Mouse (Mus musculus) neural tube, embryonic 11.5 days (tissue): Measurements from ENCODE around the gene Ap2a1. TPM values are rescaled to one million over a fixed set of nuclear protein-coding genes. Genes with fewer than 3 reads are reported as not detected.
A peak's percentile ranks its signal among the peaks of the same experiment; 100 is the strongest.
"Not testable (repeated sequence)": the region's sequence is repeated elsewhere in the genome, so short reads cannot be mapped to it uniquely, and the experiment has no call there.

Experiments used
- ATAC-seq: fragments of 200-750 bp; cut with Nextera tagmentation; 2 replicates; pipeline ENCODE4 v1.8.0; 2017; ENCODE audit warnings: moderate number of reproducible peaks, mild to moderate bottlenecking, moderate TSS enrichment, moderate library complexity; ENCODE audit not compliant: insufficient read depth, low FRiP score, low TSS enrichment
- DNase-seq: peaks from one replicate; pipeline ENCODE4 v3.0.0-alpha.2; 2015; ENCODE audit warnings: low spot score
- H3K27ac ChIP-seq: fragments of 300-500 bp; sonication (generic); 2 replicates; pipeline ENCODE4 v1.5.1; 2014; ENCODE audit warnings: low read depth, mild to moderate bottlenecking, low read length
- H3K27me3 ChIP-seq: fragments of 300-500 bp; sonication (generic); 2 replicates; pipeline ENCODE4 v1.6.1; 2014; ENCODE audit warnings: mild to moderate bottlenecking, low read length, mixed read lengths; ENCODE audit not compliant: control insufficient read depth, insufficient read depth
- H3K36me3 ChIP-seq: fragments of 300-500 bp; sonication (generic); 2 replicates; pipeline ENCODE4 v1.6.1; 2014; ENCODE audit warnings: mild to moderate bottlenecking, low read length, moderate library complexity, mixed read lengths; ENCODE audit not compliant: control insufficient read depth, insufficient read depth
- H3K4me1 ChIP-seq: fragments of 300-500 bp; sonication (generic); 2 replicates; pipeline ENCODE4 v1.6.1; 2014; ENCODE audit warnings: low read length, mixed read lengths; ENCODE audit not compliant: control insufficient read depth, insufficient read depth
- H3K4me2 ChIP-seq: fragments of 300-500 bp; sonication (generic); 2 replicates; pipeline ENCODE4 v1.6.1; 2014; ENCODE audit warnings: low read depth, mild to moderate bottlenecking, moderate library complexity
- H3K4me3 ChIP-seq: fragments of 300-500 bp; sonication (generic); 2 replicates; pipeline ENCODE4 v1.5.1; 2014; ENCODE audit warnings: low read depth, low read length
- H3K9ac ChIP-seq: fragments of 300-500 bp; sonication (generic); 2 replicates; pipeline ENCODE4 v1.6.1; 2014; ENCODE audit warnings: mild to moderate bottlenecking, low read length
- H3K9me3 ChIP-seq: fragments of 300-500 bp; sonication (generic); 2 replicates; pipeline ENCODE4 v1.6.1; 2016; ENCODE audit warnings: low read length; ENCODE audit not compliant: control insufficient read depth
- WGBS: fragments of 180-500 bp; shearing (Covaris S2); extraction: QIAGEN DNeasy Blood & Tissue Kit; methylation state at CpG from one replicate; pipeline ENCODE4 v1.1.7; 2014; 5-methylcytosine and 5-hydroxymethylcytosine counted together
- polyA plus RNA-seq: library from polyadenylated mRNA; unstranded; fragments of >200 nt; fragmentation: Nextera tagmentation; extraction: Ambion mirVana; gene quantifications from 2 replicates; pipeline ENCODE4 v1.2.1, GENCODE M21; 2014

Gene Ap2a1
- polyA plus RNA-seq, 1 experiment from 2014 or later = 92.5 TPM

GRCm38 (mm10) chr7:44886964-44887363 lies 42.3 kb downstream of the Ap2a1 start:
- WGBS = 89% methylated on average over 7 of the region's 7 CpGs
- no peaks in the 10 kb centered on the region for H3K27me3 ChIP-seq
- peaks cover 8% of the 10 kb centered on the region for H3K4me1 ChIP-seq
- no peak overlapping the region for H3K9ac ChIP-seq
- no peak overlapping the region for H3K4me2 ChIP-seq
- H3K36me3 ChIP-seq = peaks cover 25% of the 10 kb centered on the region
- H3K9me3 ChIP-seq = no peaks in the 10 kb centered on the region
- H3K27ac ChIP-seq = no peak overlapping the region
- ATAC-seq (no peak), DNase-seq (no peak)
- H3K4me3 ChIP-seq = no peak overlapping the region

GRCm38 (mm10) chr7:44884637-44885036 lies 44.7 kb downstream of the Ap2a1 start:
- H3K4me3 ChIP-seq = no peak overlapping the region
- H3K27me3 ChIP-seq = no peaks in the 10 kb centered on the region
- ATAC-seq (no peak), DNase-seq (no peak)
- no peak overlapping the region for H3K9ac ChIP-seq
- H3K4me1 ChIP-seq = no peaks in the 10 kb centered on the region
- H3K4me2 ChIP-seq = no peak overlapping the region
- WGBS = 96% methylated on average over 5 of the region's 5 CpGs
- H3K27ac ChIP-seq = no peak overlapping the region
- peaks cover 40% of the 10 kb centered on the region for H3K36me3 ChIP-seq
- no peaks in the 10 kb centered on the region for H3K9me3 ChIP-seq

DNA sequence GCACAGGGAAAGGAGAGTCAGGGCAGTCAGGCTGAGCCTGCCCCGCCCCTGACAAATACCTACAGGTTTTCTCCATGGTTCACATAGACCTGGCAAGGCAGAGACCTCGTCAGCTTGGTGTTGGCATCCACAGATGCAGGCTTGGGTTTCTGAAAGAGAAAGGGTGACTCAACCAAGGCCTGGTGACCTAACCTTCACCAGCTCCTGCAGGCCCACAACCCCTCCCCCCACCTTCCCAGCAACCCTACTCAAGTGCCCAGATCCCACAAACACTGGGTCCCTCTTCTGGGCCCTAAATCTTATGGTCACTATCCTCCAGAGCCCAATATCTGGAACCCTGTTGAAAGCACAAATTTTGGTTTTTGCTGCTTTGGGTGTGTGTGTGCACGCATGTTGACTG lies 46.3 kb downstream of the Ap2a1 start:
- no peak for ATAC-seq
- Histone ChIP-seq H3K27me3 (no peaks in the 10 kb centered on the region), H3K36me3 (peaks cover 40% of the 10 kb centered on the region), H3K4me3 (no peak overlapping the region), H3K9ac (no peak overlapping the region), H3K27ac (no peak overlapping the region), H3K4me2 (no peak overlapping the region), H3K9me3 (no peaks in the 10 kb centered on the region), H3K4me1 (no peaks in the 10 kb centered on the region)
- no peak for DNase-seq
- 93% methylated on average over 3 of the region's 3 CpGs for WGBS

DNA sequence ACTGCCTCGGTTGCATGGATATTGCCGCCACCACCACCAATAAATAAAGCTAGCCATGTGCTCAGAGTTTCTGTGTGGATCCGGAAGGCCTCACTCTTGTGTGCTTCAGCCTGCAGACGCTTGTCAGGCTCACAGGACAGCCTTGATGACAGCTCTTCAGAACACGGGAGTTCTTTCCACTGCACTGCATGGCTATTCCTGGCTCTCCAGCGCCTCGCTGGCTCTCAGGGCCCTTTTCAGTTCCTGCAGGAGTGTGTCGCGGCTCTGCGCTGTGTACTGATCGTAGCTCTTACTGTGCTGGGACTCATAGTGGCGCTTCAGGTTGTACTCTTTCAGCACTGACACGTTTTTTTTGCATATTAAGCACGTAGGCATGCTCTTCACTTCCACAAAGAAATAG lies 51.5 kb downstream of the Ap2a1 start:
- no peak for DNase-seq
- Histone ChIP-seq H3K27ac (no peak overlapping the region), H3K27me3 (no peaks in the 10 kb centered on the region), H3K4me3 (no peak overlapping the region), H3K9ac (no peak overlapping the region), H3K36me3 (peaks cover 30% of the 10 kb centered on the region), H3K4me2 (no peak overlapping the region), H3K4me1 (no peaks in the 10 kb centered on the region), H3K9me3 (no peaks in the 10 kb centered on the region)
- WGBS = 92% methylated on average over 14 of the region's 14 CpGs
- no peak for ATAC-seq

- peaks cover 19% of the 10 kb centered on the region for H3K4me1 ChIP-seq
- H3K27ac ChIP-seq, ATAC-seq, H3K4me2 ChIP-seq, H3K36me3 ChIP-seq, H3K27me3 ChIP-seq, H3K4me3 ChIP-seq, H3K9me3 ChIP-seq, DNase-seq, H3K9ac ChIP-seq: not testable (repeated sequence)
- 83% methylated on average over 2 of the region's 2 CpGs for WGBS
Observed at GRCm38 (mm10) chr7:44871774-44872173, 57.5 kb downstream of the Ap2a1 start.

- Histone ChIP-seq H3K9ac (no peak overlapping the region), H3K4me3 (no peak overlapping the region), H3K9me3 (no peaks in the 10 kb centered on the region), H3K4me2 (no peak overlapping the region), H3K4me1 (peaks cover 23% of the 10 kb centered on the region), H3K36me3 (peaks cover under 1% of the 10 kb centered on the region; the same call in 1 of the 2 replicates), H3K27ac (no peak overlapping the region), H3K27me3 (no peaks in the 10 kb centered on the region)
- no peak for DNase-seq
- no peak for ATAC-seq
- WGBS = 39% methylated on average over 1 of the region's 1 CpGs
Observed at GRCm38 (mm10) chr7:44871181-44871580, 58.1 kb downstream of the Ap2a1 start.

DNA sequence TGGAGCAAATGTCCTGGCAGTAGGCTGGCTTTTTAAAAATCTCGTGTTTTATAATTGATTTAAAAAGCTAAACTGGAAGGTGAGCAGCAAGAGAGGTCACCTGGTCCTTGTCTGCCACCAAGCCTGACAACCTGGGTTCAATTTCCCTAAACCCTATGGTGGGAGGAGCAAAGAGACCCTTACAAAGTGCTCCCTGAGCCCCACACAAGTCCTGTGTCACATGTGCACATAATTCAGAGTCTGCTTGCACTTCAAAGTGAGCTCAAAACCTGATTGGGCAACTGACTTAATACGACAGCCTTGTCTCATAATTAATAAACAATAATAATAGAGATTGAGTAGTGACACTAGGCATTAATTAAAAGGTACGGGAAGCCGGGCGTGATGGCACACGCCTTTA lies 58.7 kb downstream of the Ap2a1 start:
- Histone ChIP-seq H3K36me3 (peaks cover 2% of the 10 kb centered on the region; the same call in 1 of the 2 replicates), H3K9me3 (no peaks in the 10 kb centered on the region), H3K4me3 (peak overlapping the region; percentile 99), H3K9ac (peak overlapping the region; percentile 44; the same call in 1 of the 2 replicates), H3K4me2 (peak overlapping the region; percentile 83), H3K27ac (peak overlapping the region; percentile 100; the same call in 1 of the 2 replicates), H3K4me1 (peaks cover 25% of the 10 kb centered on the region), H3K27me3 (no peaks in the 10 kb centered on the region)
- ATAC-seq = no peak
- WGBS = 78% methylated on average over 6 of the region's 6 CpGs
- no peak for DNase-seq

- Histone ChIP-seq H3K36me3 (peaks cover 4% of the 10 kb centered on the region; the same call in 1 of the 2 replicates), H3K9ac (peak within 1 kb of the TSS; percentile 99), H3K27ac (peak within 1 kb of the TSS; percentile 100), H3K9me3 (no peaks in the 10 kb centered on the region), H3K4me3 (peak within 1 kb of the TSS; percentile 99), H3K4me1 (peaks cover 28% of the 10 kb centered on the region), H3K4me2 (peak within 1 kb of the TSS; percentile 83), H3K27me3 (no peaks in the 10 kb centered on the region)
- DNase-seq (peak; percentile 94), ATAC-seq (peak; percentile 92)
- WGBS = 11% methylated on average over 29 of the region's 29 CpGs
Observed at GRCm38 (mm10) chr7:44869697-44870528, 59.4 kb downstream of the Ap2a1 start, which contains the start of gene Ptov1. TSS of gene Ptov1 (minus strand) at chr7:44869788.
